Mouse (Mus musculus): Measurements from ENCODE around the gene En2.

The En2 gene

DNA sequence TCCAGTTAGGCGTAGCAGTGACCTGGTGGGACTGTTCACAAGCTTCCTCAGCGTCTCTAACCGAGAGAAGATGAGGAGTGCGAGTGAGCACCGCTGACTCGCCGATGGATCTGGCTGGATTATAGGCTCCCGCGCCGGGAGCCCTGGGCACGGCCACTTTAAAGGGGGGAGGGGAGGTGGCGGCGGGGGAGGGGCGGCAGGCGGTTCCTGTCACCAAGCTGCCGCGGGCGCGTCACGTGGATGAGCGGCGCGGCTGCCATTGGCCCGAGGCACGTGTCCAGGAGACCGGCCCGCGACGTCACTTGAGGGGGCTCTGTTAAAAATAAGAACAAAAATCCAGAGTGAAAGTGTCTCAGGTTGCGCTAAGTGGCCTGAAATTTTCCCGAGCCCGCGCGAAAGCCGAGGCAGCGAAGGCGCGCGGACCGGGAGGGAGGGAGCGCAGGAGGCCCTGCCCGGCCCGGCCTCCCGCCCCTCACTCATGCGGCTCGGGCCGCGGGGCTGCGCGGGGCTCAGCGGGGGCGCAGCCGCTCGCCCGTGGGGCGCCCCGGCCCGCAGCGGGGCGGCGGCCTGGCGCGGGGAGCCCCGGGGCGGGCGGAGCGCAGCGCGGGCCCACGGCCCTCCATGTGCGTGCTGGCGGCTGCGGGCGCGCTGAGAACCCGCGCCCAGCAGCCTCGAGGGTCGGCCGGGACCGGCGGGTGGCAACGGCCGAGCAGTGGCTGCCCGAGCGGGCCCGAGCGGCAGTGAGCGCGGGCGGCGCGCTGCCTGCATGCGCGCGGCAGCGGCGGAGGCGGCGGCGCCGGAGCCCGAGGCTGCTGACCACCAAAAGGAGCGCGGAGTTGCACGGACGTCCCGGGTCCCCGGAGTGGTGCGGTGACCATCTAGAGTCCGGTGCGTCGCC is at the start of gene En2:
TSS of gene En2 (plus strand) at position 337 of the 898 bp plus-strand sequence.
- DNase-seq: peak; percentile 60

DNA sequence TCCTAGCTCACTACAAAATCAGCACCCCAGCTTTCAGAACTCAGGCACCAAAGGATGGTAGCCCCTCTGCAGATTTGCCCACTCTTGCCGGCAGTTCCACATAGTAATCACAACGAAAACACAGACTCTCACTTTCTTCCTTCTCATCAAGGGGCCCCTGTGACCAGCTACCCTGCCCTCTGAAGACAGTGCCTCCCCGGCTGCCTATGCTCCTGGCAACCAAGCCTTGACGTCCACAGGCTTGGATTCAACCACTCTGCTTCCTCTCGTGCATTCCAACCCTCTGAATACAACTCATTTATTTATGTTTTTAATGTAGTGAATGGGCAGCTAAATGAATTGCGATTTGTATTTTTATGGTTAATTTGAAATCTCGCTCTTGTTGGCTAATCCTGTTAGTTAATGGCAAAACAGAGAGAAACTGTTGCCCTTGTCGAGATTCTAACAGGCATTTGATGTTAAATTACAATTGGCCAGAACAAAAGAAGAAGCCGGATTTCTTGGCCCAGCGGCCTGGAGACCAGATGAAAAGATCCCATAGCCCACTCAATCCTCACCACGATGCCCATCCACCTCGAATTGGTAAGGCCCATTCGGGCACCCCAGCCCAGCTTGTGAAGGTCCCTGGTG is 48.1 kb upstream of the En2 start:
- DNase-seq: no peak

DNA sequence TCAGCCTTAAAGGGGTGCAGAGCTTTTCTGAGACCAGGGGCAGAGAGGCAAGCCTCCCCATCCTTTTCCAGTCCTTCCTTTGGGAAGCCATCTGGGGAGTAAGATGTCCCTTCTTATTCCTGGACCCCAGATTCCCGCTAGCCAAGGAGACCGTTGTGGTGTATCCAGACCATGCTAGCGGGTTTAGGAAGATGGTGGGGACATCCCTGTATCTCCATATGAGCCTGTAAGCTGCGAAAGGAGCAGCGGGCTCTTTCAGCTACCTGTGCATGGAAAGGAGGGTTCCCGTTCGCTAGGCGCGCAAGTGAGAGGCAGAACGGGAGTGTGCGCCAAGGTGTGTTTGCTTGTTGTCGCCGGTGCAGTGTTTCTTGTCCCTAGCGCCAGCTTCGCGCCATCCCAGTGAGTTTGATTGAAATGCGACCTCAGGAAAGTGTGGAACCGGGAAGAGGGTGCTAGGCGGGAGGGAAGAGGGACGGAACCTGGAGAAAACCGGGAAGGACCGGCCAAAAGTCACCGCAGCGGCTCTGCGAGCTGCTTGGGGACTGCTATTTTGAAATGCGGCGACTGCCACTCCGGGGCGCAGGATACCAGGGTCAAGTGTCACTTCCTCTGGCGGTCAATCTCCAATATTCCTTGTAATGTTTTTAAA is 47.5 kb upstream of the En2 start:
- peak; percentile 67 for DNase-seq

DNA sequence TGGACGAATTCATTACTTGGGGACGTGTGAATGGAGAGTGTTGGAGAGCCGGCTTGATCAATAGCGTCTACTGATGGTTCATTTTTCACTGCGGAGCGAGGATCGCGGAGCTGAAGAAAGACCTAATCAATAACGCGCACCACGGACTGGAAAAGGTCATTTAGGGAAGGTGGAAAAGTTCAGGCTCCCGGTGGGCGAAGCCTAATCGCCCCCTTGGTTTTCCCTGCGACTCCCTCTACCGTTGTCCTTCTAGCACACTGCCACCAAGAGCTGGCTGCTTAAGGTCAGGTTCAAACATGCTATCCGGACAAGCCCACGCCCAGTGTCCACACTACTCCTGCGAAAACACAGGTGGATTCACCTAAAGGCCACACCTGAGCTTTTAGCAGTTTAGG is 47.0 kb upstream of the En2 start:
- DNase-seq: no peak

DNA sequence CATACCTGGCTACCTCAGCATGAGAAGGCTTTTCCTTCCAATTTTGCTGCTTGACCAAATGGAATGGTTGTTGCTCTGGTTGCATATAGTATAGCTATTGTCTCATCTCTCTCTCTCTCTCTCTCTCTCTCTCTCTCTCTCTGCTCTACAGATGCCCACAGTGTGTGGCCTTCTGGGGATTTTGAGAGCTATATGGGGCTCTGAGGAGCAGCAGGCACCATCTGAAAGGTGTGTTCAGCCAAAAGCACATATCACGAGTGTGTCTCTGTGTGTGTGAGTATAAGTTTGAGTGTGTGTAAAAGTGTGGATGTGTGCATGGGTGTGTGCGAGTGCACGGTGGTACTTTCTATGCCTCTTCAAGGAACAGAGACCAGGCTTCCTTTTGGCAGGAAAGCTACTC is 45.9 kb upstream of the En2 start:
- DNase-seq: no peak

DNA sequence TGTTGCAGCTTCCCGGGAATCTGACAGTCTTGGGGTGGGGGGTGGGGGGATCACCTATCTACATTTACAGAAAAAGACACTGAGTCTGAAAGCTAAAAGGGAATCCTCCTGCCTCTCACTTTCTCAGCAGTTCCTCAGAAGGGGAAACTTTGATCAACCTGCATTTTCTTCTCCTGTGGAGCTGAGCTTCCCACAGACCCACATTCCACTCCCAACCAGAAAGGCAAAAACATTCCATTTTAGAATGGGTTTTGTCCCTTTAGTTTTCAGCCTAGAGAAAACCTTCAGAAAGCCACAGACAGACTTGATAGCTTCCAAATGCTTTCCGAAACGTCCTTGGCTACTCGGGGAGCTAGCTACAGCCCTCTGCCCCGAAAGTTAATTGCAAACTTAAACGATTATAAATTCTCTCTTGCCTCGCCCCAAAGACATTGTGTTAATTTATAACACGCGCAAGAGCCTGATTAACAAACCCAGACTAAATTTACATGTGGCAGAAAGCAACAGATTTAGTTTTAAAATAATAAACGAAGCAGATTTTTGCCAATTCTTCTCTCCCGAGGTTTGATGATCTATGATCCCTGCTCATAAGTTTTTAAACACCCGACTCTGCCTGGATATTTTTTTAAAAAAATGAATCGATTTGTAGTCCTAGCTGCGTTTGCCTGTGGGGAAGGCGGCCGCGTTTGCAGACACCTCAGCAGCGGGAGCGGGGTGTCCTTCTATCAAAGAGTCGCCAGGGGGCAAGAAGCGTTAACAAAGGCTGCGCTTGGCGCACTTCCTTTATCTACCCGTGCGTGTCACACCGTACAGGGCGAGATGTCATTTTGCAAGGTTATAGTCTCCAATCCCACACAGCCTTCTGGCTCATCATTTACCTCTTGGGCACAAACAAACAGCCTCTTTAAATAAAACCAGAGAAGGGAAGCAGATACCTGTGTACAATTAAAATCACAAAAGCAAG is 42.7 kb upstream of the En2 start:
- peak; percentile 72 for DNase-seq

DNA sequence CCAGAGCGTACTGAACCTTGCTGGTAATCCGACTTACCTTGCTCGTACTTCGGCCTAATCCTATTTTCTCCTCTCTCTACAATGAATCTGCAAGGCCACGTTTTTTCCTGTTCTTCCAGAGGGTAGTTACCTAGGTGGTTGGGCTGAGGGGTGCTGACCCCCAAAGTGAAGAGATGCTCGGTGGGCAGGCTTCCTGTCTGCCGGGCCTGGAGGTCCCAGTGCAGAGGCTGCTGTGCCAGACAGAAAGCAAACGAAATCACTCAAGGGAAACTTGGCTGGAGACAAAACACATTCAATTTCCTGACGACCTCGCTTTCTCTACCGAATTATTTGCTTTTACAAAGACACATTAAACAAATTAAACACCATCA is 42.1 kb upstream of the En2 start:
- no peak for DNase-seq

DNA sequence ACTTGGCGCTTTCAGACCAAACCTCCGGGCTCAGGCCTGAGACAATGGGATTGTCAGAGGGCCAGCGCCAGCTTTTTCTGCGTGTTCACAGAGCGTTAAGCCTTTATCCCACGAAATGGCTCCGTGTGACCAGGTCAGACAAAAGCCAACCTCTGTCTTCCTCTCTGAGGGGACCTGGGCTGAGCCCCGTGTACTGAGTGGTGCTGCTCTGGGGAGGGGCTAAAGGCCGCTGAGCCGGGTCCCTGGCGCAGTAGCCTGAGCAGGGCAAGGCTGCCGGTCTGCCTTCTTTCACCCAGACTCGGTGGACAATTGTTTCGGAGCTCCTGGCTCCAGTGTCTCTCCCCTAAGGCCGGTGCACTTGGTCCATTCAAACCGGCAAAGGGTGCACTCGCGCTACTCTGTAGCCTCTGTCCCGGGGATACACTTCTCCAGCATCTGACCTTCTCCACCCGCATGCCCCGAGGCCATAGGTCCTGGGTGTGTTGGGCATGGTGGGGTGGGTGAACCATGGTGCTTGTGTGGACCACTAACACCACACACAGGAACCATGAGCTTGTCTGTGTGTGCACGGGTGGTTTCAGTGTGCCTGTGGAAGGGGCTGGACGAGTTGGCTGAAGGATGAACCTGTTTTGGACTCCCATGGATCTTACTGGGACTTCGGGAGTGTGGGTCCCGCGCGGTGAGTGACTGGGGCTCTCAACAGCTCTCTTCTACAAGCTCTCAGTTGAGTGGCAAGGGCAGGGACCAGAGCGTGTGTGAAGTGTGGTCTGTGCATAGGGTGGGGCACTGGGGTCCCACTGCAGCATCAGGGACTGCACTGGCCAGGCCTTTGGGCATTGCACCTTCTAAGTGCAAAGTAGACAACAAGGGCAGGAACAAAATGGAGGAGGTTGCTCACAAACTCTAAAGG is 40.9 kb upstream of the En2 start:
- DNase-seq: no peak

DNA sequence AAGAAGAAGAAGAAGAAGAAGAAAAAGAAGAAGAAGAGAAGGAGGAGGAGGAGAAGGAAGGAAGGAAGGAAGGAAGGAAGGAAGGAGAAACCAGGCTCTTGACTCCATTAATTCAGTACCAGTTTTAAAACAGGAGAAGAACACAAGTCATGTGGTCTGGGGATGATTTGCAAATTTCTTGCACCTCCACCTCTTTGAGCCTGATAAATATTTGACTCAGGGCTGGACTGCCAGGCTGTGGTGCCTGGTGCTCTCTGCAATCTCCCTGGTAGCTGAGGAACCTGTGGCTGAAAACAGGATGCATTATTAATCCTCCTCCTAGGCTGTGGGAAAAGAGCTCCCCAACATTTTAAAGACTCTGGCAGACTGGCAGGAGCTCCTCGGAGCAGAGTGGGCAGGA is 36.6 kb upstream of the En2 start:
- peak; percentile 14 for DNase-seq

DNA sequence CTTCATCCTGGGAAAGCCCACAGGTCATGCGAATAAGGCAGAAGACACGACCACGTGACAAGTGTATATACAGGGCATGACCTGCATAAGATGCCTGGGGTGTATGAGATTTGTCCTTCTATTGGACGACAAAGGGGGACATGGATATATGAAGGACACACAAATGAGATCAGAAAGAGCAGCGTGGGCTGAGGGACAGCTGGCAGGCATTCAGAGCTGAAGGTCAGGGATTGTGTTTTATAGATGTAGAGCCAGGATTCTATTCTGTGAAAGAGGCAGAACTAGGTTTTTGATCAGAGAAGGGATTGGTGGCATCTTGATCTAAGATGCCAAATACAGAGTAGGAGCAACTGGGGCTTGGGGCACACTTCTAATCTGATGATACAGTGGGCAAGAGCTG is 33.3 kb upstream of the En2 start:
- no peak for DNase-seq

DNA sequence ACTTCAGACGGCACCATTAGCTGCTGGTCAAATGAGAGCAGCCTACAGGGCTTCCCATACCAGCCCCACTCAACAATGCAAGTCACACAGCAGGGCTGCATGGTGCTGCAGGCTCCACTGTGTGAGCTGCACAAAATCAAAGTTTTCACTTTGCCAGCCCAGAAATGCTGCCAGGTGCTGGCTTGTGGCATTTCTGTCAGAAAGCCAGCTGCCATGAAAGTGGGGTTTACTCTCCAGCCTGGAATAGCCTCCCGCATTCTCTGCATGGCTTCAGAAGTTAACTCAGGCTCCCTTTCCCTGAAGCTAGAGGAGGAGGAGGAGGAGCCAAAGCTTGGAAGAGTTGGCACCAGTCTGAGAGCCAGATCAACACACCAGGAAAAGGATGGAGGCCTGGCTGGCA is 29.1 kb upstream of the En2 start:
- DNase-seq: no peak

DNA sequence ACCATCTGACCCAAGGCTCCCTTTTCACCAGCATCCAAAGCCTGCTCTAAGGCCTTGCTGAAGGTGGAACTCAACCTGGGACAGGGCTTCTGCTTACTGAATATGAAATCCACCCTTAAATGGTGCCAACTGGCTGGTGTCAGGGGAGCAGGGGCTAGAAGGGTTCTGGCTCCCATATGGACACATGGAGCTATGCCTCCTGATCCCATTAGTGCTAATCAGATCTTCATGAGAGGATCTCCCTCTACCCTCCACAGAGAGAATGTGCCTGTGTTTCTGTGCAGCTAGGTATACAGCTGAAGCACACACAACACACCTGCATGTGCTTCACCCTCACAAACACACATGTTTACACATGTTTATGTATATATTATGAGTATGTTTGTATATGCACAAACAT is 20.9 kb upstream of the En2 start:
- no peak for DNase-seq

DNA sequence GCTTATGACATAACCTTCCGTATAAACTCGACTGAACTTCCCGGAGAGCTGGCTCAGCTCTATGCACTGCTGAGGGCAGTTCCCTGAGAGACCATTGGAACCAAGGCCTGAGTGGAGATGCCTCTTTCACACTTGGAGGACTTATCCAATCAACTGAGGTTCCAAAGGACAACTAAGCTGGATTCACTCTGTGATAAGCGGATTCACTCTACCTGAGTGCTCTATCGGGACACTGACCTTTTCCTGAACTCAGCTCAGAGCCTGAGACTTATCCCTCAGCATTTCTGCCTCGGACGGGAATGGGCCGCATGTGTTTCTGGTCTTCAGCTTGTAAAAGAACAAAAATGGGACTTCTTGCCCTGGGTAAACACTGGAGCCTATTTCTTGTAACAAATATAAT is 19.5 kb upstream of the En2 start:
- DNase-seq: no peak

DNA sequence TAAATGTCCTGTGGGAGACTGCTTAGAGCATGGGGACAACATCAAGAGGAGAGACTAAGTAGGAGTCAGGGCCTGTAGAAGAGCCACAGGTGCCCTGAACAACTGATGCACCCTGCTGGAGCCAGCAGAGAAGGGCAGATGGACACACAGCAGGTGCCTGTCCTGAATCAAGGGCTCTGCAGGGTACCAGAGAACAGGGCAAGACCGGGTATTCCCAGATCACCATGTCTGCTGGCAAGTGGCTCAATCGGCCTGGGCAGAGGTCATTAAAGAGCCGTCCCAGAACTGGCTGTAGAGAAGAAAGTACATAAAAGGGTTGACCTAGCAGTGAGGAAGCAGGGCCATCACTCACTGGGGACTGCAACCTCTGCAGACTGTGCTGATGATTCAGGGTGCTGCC is 17.0 kb upstream of the En2 start:
- DNase-seq: no peak

DNA sequence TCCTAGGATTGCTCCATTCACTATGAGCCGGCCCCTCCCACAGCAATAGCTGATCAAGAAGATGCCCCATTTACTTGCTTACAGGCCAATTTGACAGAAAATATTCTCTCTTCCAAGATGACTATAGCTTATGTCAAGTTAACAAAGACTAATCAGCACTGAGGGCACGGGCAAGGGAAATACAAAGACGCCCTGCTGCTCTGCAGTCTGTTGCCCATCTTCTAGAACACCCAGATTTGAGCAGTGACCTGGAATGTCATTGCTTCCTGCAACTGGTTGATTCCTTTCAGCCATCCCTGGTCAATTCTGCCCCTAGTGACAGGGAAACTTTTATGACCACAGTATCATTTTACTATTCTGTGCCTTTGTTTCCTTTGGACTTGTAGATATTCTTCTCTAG is 16.1 kb upstream of the En2 start:
- DNase-seq: no peak

DNA sequence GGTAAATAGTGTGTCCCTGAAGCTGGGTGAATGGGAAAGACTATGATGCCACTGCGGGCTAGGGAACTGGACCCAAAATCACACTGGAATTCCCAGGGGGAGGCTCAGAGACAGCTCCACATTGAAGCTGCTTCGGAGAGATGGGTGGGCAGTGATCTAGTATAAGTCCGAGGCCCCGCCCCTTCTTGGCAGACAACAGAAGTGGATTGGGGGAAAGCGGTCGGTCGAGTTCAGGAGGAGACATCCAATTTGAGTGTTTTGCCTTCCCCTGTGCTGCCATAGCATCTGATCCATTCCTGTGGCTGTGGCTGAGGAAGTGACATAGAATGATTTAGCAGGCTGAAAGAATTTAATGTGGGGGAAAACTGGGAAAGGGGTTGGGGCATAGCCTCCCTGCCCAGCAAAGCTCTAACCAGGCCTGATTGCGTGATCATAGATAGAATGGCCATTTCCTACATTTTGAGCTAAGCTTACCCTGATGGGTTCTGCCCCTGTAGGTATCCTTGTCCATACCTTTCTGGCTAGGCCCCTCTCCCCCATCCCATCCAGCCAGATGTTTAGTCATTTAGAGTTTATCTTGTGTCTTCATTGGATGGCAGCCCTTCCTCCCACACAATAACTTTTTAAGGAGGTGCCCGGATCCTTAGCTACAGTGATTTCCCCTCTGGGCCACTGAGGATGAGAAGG is 8.3 kb upstream of the En2 start:
- DNase-seq: no peak

DNA sequence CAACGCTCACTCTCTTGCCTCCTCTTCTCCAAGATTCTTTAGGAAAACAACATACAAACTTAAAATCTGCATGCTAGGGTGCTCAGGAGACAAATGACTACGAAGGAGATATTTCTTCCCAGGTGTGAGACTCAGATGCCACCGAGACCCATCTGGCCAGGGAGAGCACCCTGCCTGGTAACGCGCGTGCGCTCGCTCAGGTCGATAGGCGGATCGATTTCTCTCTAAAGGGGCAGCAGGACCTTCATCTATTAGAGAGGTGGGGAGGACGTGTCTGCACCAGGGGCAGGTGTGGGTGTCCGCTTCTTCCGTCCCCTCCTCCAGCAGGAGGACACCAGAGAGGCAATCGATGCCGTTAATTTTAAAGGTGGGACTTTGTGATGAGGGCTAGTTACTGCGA is 7.7 kb upstream of the En2 start:
- no peak for DNase-seq

DNA sequence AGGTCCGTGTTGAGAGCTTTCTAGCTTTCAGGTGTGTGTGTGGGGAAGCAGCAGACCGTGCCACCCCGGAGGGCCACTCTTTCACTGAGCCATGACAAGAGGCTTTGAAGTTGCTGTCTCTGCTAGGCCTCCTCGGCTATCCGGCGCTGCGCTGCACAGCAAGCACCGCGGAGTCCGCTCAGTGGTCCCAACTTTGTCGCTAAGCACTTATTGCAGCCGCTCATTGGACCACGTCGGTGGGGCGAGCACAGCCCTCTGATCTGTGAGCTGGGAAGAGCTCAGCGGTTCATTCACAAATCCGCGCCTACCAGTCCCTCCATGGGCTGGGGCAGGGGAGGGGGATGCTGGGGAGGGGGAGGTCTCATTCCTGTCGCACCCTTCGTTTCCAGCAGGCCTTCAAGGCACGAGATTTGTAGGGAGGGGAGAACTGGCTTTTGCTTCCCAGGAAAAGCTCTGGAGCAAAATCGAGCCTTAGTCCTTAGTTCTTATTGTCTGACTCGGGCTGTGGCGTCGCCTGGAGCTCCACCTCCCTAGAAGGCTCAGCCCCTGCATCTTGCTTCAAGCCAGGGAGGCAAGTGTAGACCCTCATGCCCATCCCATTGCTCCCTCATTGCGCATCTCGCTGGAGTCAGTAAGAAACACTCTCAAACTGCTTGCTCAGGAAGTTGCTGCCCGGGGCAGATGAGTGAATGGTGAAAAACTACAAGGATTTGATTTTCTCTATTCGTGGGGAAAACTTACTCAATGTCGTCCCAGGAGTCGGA is 7.0 kb upstream of the En2 start:
- no peak for DNase-seq

DNA sequence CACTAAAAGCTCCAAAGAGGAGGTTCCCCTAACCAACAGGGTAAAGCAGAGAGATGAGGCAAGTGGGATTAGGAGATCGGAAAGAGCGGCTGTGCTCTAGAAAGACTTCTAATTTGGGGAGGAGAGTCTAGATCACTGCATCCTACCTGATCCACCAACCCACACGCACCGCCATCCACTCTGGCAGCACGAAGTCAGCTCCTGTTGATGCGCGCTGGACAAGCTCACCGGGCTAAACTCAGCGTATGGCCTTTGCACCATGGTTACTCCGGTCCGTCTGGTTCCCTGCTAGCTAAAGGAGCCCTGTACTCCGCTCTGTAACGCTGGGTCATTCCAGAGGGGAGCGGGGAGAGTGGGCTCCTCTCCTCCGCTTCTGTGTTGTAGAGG is 6.4 kb upstream of the En2 start:
- DNase-seq: no peak

DNA sequence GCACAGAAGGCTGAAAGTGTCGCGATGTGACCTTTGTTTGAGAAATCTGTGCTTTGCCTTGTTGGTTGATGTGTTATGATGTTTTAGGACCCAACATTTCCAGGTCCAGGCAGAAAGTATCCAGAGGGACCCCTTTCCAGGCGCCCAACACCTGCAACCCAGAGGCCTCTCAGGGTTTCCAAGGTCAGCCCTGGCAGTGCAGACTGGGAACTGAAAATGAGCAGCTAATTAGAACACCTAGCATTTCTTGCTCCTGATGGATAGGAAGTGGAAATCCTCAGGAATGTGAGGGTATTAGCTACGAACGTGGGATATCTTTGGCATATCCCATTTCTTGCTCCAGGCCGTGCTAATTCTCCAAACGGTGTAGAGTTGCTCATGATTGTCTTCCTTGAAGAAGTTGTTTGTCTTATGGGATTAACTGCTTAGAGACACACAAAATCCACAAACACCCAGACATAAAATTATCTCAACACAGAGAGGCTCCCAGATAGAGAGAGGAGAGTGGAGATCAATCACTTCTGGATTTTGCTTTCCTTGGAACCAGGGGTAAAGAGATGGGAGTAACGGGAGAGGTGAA is 5.5 kb upstream of the En2 start:
- DNase-seq: no peak
